Mouse (Mus musculus): ENCODE measurements around the gene Slamf9. TPM values are rescaled to one million over a fixed set of nuclear protein-coding genes. Genes with fewer than 3 reads are reported as not detected.

The Slamf9 gene
- total RNA-seq, 2 experiments from 2014 or later: 0.64 to 1.1 TPM

DNA sequence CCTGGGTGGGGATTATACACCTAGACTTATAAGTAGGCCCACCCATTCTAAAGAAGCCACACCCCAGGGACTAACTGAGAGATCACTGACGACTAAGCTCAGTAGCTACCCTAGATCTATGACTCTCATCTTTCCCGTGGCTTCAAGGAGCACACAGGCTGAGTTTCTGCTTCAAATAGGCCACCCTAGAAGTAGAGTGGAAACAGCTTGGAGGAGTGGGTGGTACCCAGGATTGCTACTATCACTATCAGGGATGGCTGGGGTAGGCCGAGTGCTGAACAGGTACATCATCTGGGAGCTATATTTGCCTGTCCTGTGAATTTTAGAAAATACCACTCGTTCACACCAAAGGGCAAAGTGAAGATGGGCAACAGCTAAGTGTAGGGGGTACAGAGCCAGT, 12.7 kb downstream of the Slamf9 start:
- DNase-seq (ENCODE audit: low spot score in 2 of 2): no peak

DNA sequence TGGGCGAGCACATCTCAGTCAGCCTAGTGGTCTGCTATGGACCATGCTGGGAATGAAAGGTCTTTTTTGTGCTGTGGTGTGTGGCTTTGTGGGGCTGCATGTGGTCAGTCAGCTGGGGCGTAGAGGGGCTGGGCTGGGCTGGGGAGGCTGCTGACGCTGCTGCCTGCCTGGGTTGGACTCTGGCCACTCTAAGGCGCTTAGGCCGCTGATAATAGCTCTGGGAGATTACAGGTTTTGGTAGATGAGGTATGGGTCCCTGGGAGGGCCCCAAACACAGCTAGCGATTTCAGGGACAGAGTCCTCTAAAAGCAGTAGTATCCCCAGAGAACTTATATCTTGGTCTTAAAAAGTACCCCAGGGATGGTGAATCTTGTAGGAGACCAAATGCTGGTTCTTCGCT, 13.7 kb downstream of the Slamf9 start:
- DNase-seq (ENCODE audit: low spot score in 2 of 2): no peak

DNA sequence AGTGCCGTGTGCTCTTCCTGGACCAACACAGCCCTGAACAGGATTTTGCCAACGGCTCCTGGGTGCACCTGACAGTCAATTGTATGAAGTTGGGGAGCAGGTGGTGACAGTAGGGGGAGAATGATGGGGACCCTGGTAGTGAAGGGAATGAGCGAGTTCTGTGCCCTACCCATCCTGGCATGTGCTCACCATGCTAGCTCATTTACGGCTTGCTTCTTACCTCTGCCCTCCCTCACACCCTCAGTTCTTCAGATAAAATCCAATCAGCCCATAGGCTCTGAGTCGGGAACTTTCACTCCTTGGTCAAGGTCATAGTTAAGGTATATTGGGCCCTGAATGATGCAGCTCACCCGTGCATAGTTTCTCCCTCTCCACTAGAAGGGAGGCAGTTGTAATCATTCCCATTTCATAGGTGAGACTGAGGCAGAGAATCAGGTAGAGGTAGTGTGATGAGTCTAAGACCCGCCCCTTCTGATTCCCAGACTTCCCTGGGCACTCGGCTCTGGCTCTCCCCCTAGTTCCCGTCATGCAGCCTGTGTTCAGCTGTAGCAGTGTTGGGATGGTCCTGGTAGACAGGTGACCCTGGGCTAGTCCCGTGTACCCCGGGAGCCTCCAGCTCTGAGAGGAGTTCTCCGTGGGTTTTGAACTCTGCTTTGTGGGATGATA, 14.6 kb downstream of the Slamf9 start:
- no peak for DNase-seq (ENCODE audit: low spot score in 2 of 2)

DNA sequence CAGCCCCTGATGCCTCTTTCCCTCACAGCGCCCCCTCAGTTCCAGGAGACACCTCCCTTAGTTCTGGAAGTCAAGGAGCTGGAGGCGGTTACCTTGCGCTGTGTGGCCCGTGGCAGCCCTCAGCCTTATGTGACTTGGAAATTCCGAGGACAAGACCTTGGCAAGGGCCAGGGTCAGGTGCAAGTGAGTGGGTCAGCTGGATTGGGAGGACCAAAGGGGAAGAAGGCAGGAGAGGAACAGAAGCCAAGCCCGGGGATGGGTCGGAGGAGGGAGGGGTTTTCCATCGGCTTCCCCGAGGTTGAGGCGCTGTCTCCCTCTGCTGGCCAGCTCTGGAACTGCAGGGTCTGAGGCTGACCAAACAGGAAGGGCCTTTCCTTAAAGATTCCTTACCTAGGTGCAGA, 15.1 kb downstream of the Slamf9 start:
- DNase-seq (ENCODE audit: low spot score in 2 of 2): peak; percentile 94 to 96

DNA sequence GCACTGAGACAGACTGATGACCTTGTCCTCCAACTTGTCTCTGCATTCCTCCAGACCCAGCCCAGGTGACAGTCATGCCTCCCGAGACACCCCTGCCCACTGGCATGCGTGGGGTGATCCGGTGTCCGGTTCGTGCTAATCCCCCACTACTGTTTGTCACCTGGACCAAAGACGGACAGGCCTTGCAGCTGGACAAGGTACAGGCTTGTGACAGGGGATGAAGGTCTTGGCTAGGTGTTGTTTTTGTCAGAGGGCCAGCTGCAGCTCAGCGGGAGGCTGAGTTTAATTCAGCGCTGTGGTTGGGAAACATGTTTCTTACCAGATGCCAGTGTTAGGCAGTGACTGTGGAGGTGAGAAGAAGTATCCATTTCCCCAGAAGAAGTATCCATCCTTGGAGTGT, 16.9 kb downstream of the Slamf9 start:
- DNase-seq (ENCODE audit: low spot score in 2 of 2): peak in 1 of 2 experiments; percentile 11

DNA sequence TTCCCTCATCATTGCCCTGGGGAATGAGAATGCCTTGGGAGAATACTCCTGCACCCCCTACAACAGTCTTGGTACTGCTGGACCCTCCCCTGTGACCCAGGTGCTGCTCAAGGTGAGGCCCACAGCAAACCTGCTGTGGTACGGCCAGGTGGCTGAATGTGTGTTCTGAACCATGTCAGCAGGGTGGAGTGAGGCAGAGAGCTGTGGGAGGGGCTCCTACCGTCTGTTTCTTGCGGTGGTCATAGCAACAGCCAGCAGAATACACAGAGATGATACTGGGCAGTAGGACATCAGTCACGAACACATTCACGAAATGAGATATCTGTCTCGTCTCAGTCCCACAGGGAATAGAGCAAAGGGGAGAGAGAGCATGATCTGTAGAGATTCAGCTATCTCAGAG, 18.4 kb downstream of the Slamf9 start:
- DNase-seq (ENCODE audit: low spot score in 2 of 2): no peak

DNA sequence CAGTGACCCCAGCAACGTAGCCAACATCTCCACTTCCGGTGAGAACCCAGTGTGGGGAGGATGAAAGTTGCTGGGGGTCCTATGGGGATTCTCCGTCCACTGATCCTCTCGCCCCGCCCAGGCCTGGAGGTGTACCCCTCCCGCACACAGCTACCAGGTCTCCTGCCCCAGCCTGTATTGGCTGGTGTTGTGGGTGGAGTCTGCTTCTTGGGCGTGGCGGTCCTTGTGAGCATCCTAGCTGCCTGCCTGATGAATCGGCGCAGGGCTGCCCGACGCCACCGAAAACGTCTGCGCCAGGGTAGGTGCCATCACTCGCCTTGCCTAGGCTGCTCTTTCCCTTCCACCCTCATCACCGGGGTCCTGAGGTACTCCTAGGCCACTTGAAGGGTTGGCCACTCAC, 20.9 kb downstream of the Slamf9 start:
- DNase-seq (ENCODE audit: low spot score in 2 of 2): no peak

DNA sequence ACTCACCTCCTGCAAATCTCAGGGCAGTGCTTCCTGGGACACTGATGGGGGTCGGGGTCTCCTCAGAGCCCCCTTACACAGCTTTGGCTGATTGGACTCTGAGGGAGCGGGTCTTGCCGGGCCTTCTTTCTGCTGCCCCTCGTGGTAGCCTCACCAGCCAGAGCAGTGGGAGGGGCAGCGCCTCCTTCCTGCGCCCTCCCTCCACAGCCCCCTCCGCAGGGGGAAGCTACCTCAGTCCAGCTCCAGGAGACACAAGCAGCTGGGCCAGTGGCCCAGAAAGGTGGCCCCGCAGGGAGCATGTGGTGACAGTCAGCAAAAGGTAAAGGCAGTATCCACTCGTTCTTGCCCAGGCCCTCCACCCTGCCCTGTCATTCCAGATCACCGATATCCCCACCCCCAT, 22.3 kb downstream of the Slamf9 start:
- no peak for DNase-seq (ENCODE audit: low spot score in 2 of 2)

DNA sequence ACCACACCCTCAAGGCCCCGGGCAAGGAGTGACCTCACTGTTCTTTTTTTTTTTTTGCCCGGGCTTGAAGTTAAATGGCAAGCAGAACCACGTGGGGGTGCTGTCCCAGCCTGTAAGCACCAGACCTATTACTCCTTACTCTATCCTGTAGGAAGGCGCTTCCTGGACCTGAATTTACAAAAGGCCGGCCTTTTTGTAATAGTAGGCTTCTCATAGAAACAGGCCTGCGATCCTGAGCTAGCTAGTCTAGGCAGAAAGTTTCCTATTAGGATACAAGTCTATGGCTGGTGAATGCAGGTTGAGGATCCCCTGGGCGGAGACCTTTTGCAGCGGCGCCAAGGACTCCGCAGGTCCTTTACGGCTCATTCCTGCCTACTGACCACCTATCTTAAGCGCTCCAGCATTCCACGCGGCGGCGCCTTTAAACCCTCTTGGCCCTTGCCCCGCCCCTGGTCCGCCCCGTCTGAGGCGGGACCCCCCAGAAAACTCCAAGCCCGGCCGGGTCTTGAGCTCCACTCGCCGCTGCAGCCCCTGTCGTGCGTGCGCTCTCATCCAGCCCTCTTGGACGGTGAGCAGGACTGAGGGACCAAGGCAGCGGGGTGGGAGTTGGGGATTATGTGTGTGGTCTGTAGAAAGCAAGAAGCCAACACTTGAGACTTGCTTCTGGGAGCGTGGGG, 24.7 kb downstream of the Slamf9 start, which contains the start of gene Tagln2:
Tagln2 (plus strand) TSS at position 283 of the 677 bp plus-strand sequence.
- peak; percentile 46 to 64 for DNase-seq (ENCODE audit: low spot score in 2 of 2)

DNA sequence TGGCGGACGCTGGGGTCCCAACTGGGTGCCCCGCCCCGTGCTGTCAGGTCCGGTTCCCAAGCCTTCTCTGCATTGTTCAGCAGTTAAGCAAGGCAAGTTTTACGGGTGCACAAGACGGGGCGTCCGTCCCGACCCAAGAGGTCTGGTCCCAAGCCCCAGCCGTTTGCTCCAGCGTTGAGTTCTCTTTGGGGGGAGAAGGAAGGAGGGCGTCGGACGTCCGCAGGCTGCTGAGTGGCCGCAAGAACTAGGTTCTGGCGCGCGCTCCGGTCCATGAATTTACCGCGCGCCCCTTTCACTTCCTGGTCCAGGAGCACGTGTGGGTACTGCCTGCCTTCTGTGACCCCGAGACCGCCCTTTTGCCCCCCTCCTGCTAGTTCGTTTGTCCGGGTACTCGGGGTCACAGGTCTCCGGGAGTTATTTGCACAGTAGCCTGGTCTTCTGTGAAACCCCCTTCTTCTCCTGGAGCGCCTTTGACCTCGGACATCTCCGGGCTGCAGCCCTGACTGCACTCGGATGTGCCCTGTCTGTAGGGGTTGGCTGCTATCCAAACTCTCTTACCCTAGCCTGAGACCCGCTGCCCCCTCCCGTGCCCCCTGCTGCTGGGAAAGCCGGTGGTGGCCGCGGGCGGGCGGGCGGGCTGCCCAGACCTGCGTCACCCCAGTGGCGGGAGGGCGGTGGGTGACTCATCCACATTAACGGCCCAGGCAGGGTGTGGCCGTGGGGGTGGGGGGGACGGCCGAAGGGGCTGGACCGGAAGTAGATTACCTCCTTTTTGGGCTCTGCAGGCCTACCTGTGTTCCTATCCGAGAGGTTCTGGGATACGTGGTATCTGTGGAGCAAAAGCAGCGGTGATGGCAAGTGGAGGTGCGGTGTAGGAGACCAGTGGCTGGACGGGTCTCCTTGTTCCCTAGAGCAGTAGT, 25.6 kb downstream of the Slamf9 start:
- DNase-seq (ENCODE audit: low spot score in 2 of 2): no peak

DNA sequence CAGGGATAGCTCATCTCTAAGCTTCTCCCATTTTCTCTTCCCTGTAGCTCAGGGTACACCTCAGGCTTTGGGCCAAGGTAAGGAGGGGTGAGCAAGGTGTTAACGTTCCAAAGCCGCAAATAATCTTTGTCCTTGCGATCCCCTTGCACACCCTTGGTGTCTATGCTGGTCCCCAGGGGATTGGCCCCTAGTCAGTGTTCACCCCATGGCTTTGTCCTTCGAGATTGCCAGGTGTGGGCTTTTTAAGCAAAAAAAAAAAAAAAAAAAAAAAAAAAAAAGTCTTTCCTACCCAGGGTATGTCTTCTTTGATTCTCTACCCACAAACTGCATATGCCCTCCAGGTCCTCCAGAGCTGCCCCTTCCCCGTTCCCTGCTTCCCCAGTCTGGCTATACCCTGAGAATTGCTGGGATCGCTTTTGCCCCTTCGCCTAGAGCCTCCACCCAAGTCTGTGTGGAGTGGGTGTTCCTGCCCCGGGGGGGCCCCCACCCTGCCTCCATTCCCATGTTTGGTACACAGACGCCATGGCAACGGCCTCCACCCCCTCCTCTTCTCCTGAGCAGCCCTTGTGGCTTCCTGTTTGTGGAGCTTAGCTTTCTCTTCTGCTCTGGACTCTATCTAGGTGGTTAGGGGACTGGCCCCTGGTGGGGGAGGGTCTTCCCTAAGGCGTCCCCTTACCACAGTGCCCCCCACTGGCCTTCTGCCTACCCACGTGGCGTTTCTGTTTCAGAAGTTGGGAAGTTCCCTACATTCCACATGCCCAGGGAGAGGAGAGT, 26.4 kb downstream of the Slamf9 start:
- peak in 1 of 2 experiments; percentile 46 for DNase-seq (ENCODE audit: low spot score in 2 of 2)

DNA sequence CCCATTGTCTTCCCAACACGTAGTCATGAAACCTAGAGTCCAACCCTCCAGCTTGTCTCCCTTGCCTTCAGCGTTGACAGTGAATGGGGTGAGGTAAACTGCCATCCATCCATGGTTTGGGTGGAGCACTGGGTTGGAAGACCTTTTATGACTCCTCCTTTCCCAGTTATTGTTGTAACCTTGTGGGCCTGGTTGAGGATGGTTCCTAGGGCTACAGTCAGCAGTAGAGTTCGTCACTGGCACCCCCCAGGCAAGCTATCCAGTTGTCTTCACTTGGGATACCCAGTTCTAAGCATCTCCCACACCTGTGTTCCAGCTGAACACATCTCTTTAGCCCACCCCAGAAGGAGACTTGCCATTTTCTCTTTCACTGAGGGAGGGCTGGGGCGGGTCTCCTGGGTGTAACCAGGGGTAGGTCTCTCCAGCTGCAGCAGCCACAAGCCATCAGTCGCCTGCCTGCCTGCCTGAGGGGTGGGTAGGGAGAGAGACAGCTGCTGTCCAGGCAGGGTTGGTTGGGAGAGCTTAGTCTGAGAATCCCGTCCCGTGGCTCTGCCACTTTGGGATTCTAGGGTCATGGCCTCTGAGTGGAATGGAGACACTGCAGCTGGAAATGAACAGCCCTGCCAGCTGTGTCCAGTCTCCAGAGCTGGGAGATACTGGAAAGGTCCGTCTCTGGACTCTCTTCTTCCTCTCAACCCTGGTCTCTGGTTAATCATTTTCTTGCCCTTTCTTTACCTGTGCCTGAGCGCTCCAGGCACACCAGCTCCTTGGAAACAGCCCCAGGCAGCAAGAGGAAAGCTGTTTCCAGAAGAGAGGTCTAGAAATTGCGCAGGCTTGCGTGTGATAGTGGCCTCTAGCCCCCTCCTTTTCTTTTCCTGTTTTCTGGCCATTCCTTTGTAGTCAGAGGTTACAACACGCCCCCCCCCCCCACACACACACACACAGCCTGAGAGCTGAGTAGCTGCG, 27.3 kb downstream of the Slamf9 start:
- no peak for DNase-seq (ENCODE audit: low spot score in 2 of 2)

DNA sequence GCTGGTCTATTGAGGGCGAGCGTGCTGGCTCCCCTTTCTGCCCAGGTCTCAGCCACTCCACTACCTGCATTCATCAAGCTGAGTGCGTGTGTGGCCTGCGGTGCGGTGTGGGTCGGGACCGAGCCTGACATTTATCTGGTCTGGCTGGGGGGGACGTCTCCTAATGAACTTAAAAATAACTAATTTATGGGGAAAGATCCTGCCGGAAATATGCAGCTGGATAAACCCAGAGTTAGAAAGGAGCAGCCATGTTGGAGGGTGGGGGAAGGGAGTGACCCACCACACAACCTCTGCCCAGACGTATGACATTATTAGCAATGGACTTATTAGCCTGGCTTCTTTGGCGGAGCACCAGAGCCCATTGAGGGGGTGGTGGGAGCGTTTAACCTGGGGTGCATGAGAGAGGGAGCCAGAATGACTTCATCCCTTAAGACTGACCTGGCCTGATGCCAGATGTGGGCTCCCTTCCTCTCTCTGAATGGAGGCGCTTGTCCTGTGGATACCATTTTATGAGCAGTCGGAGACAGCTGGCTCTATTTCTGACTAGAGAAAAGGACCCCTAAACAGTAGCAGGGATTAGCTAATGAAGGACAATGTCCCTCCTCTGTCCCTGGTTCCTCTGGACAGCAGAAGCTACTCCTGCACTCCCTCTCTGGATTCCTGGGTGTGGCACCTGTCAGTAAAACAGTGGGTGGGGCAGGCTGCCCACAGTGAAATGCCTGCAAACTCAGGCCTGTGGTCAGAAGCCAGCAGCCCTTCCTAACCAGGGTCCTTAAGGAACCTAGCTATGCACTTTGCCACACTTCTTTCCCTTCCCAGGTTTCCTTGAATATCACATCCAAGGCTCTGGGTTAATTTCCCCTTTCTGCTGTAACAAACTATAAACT, 28.2 kb downstream of the Slamf9 start:
- peak in 1 of 2 experiments; percentile 52 for DNase-seq (ENCODE audit: low spot score in 2 of 2)

DNA sequence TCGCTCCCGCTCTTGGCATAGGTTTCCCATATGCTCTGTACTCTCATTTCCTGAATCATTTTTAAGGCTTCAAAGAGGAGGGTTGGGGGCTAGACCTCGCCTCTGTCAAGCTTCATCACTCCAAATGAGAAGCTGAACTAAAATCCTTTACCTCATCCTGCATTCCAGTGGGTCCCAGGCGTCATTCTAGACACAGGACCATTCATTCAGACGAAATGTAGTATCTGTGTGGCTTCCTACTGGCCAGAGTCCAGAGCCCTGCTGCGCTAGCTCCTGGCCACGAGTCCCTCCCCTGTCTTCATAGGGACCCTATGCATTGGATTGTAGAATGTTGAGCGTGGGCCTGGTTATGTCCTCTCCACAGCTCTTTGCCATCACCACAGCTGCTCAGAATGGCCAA, 29.6 kb downstream of the Slamf9 start:
- no peak for DNase-seq (ENCODE audit: low spot score in 2 of 2)

DNA sequence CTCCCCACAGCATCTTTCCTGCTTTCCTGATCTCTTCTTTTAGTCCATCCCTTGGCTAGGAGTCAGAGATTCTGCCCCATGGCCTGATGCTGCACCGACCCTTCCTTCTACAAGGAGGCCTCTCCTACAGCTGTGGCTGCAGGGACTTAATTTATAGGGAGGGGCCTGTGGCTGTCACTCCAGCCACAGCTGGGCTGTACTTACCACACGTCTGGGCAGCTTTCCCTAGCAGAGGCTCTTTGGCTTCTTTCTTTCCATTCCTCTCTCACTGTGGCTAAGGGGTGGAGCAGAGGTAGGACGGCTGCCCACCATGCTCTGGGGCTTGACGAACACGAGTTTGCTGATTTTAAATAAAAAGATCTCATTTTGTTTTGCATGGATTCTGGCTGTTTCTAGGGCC, 31.8 kb downstream of the Slamf9 start:
- no peak for DNase-seq (ENCODE audit: low spot score in 2 of 2)

DNA sequence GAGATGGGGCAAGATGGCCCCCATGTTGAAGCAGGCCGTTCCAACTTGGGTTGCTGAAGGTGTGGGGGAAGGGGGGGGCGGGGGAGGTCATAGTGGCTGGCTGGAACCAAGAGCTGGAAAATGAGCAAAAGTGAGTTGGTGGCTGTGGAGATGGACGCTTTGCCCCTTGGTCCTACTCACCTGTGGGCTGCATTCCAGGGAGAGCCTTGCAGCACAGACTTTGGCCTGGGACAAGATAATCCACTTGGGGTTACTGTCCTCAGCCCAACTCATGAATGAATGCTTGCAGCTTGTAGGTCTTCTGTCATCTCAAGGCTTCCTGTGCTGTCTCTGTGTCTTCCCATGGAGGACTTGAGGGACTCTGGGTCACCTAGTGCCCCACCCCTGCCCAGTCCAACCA, 32.5 kb downstream of the Slamf9 start:
- DNase-seq (ENCODE audit: low spot score in 2 of 2): no peak

DNA sequence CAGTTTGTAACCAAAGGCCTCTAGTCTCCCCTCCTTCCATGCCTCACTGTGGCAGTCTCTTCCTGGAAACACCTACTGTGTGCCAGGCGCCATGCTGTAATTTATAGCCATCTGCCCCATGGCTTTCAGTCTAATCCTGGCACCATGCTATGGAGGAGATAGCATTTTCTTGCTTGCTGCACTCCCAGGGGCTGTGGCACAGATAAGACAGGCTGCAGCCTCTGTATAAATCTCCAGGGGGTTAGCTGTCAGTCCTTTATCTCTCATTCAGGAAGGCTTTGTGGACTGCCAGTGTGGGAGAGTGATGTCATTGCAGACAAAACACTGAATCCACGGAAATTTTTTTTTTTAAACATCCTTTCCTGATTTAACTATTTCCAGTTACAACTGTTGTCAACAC, 33.0 kb downstream of the Slamf9 start:
- no peak for DNase-seq (ENCODE audit: low spot score in 2 of 2)

DNA sequence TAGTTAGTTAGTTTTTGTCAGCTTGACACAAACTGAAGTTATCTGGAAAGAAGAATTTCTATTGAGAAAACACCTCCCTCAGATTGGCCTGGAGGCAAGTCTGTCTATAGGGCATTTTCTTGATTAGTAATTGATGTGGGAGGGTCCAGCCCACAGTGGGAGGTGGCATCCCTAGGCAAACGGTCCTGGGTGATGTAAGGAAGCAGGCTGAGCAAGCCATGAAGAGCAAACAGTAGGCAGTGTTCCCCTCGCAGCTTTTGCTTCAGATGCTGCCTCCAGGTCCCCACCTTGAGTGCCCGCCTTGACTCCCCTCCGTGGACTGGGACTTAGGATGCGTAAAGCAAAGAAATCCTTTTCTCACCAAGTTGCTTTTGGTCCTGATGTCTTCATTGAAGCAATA, 34.1 kb downstream of the Slamf9 start:
- DNase-seq (ENCODE audit: low spot score in 2 of 2): no peak

DNA sequence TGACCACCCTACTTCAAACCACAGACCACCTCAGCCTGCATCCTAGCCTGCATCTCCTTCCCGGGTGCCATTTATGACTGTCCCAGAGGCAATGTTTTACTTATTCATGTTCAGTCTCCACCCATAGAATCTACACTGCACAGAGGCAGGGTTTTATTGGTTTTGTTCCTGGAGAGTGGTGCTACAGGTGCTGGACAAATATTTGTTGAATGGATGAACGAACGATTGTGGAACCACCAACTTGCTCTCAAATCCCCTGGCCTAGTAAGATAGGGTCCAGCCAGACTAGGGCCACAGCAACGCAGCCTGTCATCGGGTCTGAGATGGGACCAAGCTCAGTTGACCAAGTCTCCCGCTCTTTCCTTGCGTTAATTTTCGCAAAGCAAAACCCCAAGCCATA, 34.8 kb downstream of the Slamf9 start:
- DNase-seq (ENCODE audit: low spot score in 2 of 2): no peak

All from layer of hippocampus, postnatal 10 days (tissue).